Mouse (Mus musculus) heart, postnatal 0 days (tissue): ENCODE measurements at regions not wholly inside any gene's neighbourhood (a gene's known extent, or its start where the extent isn't known, plus 50 kb on each side); places are given as distances from the start of the nearest gene placed in this dataset.

Experiments
- CTCF ChIP-seq: IDR thresholded peaks from 2 replicates; pipeline ENCODE4 v1.5.1; 2016; ENCODE audit warnings: antibody characterized with exemption, control low read depth, low read depth
- EP300 ChIP-seq: IDR thresholded peaks from 2 replicates; pipeline ENCODE4 v1.6.1; 2016; ENCODE audit warnings: antibody characterized with exemption, low read depth

DNA sequence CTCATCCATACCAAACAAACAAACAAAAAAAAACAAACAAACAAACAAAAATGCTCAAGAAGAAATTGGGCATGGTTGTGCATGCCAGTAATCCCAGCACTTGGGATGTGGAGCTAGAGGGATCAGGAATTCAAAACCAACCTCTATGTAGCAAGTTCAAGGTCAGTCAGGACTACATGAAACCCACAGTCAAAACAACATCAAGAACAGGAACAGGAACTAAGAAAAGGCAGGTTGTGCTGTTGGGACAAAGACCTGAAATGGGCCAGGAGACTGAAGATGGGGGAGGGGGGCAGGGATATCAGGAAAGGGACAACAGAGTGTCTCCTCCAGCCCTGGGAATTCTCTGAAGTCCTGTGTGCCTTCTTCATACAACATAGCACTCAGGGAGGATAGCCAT, 87.8 kb upstream of the Rbpj start:
- TF ChIP-seq CTCF (no peak), EP300 (no peak)
